Comparison of ENCODE assay signal across 8 mouse cellular contexts in the genomic region with DNA sequence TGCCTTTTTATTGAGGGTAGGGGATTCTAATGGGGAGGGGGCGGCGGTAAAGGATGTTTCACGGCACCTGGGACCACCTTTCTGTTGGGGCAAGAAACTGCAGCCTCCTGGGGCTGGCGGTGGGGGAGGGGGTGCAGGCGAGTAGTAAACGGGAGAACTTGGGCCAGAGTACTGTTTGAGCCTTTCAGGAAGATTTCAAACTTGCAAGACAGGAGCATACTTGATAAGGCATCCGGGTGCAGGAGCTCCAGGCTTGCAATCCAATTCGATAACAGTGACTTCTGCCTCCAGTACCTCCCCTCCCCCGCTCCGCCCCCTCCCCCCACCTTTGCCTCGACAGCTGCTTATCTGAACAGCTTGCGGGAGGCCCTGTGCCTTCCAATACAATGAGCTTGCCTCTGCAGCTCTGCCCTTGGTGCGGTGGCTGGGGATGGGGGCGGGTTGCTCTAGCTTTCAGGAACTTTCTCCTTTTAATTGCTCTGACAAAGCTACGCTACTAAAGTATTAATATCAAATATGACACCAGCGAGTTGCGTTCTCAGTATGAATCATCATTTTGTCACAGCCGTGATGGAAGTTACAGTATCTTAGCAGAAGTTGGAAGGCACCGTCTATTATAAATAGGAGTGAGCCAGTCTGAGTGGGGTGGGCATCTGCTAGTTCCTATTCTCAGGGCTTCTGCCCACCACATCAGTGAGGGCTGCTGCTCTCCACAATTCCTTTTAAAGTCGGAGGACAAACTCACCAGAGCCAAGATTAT. TPM values are rescaled to one million over a fixed set of nuclear protein-coding genes. Genes with fewer than 3 reads are reported as not detected.
DNase-seq lines count a peak whose midpoint lies in the region; ATAC-seq and TF ChIP-seq lines count a peak whose summit lies in the region.

No protein-coding gene starts in this region.

- TF ChIP-seq POLR2A in liver, adult 2 months (IDR thresholded peaks at IDR 0.05; ENCODE audit: extremely low read depth, insufficient read depth, low read length), result no peak

- WGBS in kidney, postnatal 0 days, result 3% methylated on average over 20 of the region's 20 CpGs
- WGBS in liver, adult 2 months, result 9% methylated on average over 20 of the region's 20 CpGs
- WGBS in stomach, postnatal 0 days, result 3% methylated on average over 18 of the region's 20 CpGs

- DNase-seq in heart, adult 11 months, result peak; percentile 95
- no peak for DNase-seq in heart, postnatal 25 days (ENCODE audit: low spot score)
- DNase-seq in embryo, embryonic 10.5 days (ENCODE audit: low spot score), result peak; percentile 70
- peak; percentile 56 to 58 for DNase-seq in heart, adult 9 months (ENCODE audit: low spot score in 2 of 2)
- DNase-seq in kidney, postnatal 0 days (ENCODE audit: low spot score), result no peak
- DNase-seq in liver, adult 2 months (ENCODE audit: extremely low read depth, low read depth, low spot score), result peak; percentile 37
- DNase-seq in naive thymus-derived CD4-positive, alpha-beta T cell, adult 2 months (ENCODE audit: low read depth), result peak; percentile 55
- peak; percentile 71 for DNase-seq in stomach, postnatal 0 days (ENCODE audit: low spot score)

- H3K27me3 ChIP-seq in kidney, postnatal 0 days (ENCODE audit: insufficient read depth, low read length), result no peaks in the 10 kb centered on the region
- H3K27me3 ChIP-seq in liver, adult 2 months (ENCODE audit: control insufficient read depth, insufficient read depth, low read length), result no peaks in the 10 kb centered on the region
- no peaks in the 10 kb centered on the region for H3K27me3 ChIP-seq in stomach, postnatal 0 days (ENCODE audit: control insufficient read depth, insufficient read depth, low read length)

- no peaks in the 10 kb centered on the region for H3K9me3 ChIP-seq in kidney, postnatal 0 days (replicated peaks; ENCODE audit: low read length)
- no peaks in the 10 kb centered on the region for H3K9me3 ChIP-seq in stomach, postnatal 0 days (ENCODE audit: control insufficient read depth, low read length)

- TF ChIP-seq EP300 in stomach, postnatal 0 days (optimal IDR thresholded peaks at IDR 0.05), result no peak

- H3K4me3 ChIP-seq in kidney, postnatal 0 days (replicated peaks; ENCODE audit: low read depth, low read length), result peak overlapping the region; percentile 53
- peak overlapping the region; percentile 76 for H3K4me3 ChIP-seq in liver, adult 2 months (ENCODE audit: insufficient read depth, low read depth, low read length)
- H3K4me3 ChIP-seq in stomach, postnatal 0 days (ENCODE audit: low read depth, low read length), result peak overlapping the region; percentile 47

- H3K36me3 ChIP-seq in kidney, postnatal 0 days (ENCODE audit: insufficient read depth, low read length), result no peaks in the 10 kb centered on the region
- peaks cover 2% of the 10 kb centered on the region; the same call in 1 of the 2 replicates for H3K36me3 ChIP-seq in liver, adult 2 months (ENCODE audit: control insufficient read depth, insufficient read depth, low read length)
- no peaks in the 10 kb centered on the region for H3K36me3 ChIP-seq in stomach, postnatal 0 days (ENCODE audit: control insufficient read depth, insufficient read depth, low read length)

- peak overlapping the region; percentile 96 for H3K4me2 ChIP-seq in kidney, postnatal 0 days (ENCODE audit: low read length)
- peak overlapping the region; percentile 98 for H3K4me2 ChIP-seq in stomach, postnatal 0 days (replicated peaks; ENCODE audit: low read depth)

- H3K79me2 ChIP-seq in liver, adult 2 months (ENCODE audit: control insufficient read depth, insufficient read depth, low read length), result no peaks in the 10 kb centered on the region

- ATAC-seq in kidney, postnatal 0 days (replicated peaks; ENCODE audit: low FRiP score, low read depth), result no peak
- ATAC-seq in stomach, postnatal 0 days (ENCODE audit: low FRiP score, low TSS enrichment), result no peak

- peak overlapping the region; percentile 73 for H3K9ac ChIP-seq in kidney, postnatal 0 days (ENCODE audit: low read depth, low read length)
- peak overlapping the region; percentile 76; the same call in 1 of the 2 replicates for H3K9ac ChIP-seq in liver, adult 2 months (ENCODE audit: low read depth, low read length)
- peak overlapping the region; percentile 89 for H3K9ac ChIP-seq in stomach, postnatal 0 days (ENCODE audit: low read length)

- H3K27ac ChIP-seq in kidney, postnatal 0 days, result peak overlapping the region; percentile 85
- peak overlapping the region; percentile 83 for H3K27ac ChIP-seq in liver, adult 2 months (replicated peaks; ENCODE audit: insufficient read depth, low read depth, low read length)
- peak overlapping the region; percentile 92 for H3K27ac ChIP-seq in stomach, postnatal 0 days (replicated peaks)

- intact Hi-C loops in heart, postnatal 25 days (cut with DNase I), result loop anchor here (5.0 kb wide), 3 partner anchors 34 to 174 kb away; no protein-coding TSS in a partner anchor

- TF ChIP-seq CTCF in kidney, postnatal 0 days (IDR thresholded peaks at IDR 0.05; ENCODE audit: low read depth), result no peak
- TF ChIP-seq CTCF in liver, adult 2 months (IDR thresholded peaks at IDR 0.05; ENCODE audit: low read depth, low read length), result no peak
- no peak for TF ChIP-seq CTCF in stomach, postnatal 0 days (IDR thresholded peaks at IDR 0.05; ENCODE audit: low read depth)

- peaks cover 18% of the 10 kb centered on the region for H3K4me1 ChIP-seq in kidney, postnatal 0 days (replicated peaks; ENCODE audit: insufficient read depth, low read length)
- H3K4me1 ChIP-seq in liver, adult 2 months (ENCODE audit: control insufficient read depth, insufficient read depth, low read length), result peaks cover 5% of the 10 kb centered on the region; the same call in 1 of the 2 replicates
- H3K4me1 ChIP-seq in stomach, postnatal 0 days (replicated peaks; ENCODE audit: control insufficient read depth, insufficient read depth), result peaks cover 3% of the 10 kb centered on the region

RNA-seq across cellular contexts. Expression of gene Gadd45g, which starts 2.2 kb away (rescaled TPM):
- 10 to 100 TPM; 11.6 to 21.6 TPM for total RNA-seq in heart, postnatal 25 days (2021)
- polyA plus RNA-seq in kidney, postnatal 0 days (2015; fragmentation: Nextera tagmentation; extraction: Ambion mirVana), result 58.0 and 60.1 TPM in 2 replicates
- total RNA-seq in liver, adult 2 months (2014; rRNA removed), result 4.0 and 5.9 TPM in 2 replicates
- 7.0 and 9.1 TPM in 2 replicates for polyA plus RNA-seq in liver, adult 2 months (2012; rRNA removed)
- polyA plus RNA-seq in stomach, postnatal 0 days (2015; fragmentation: Nextera tagmentation; extraction: Ambion mirVana), result 37.1 and 39.1 TPM in 2 replicates

RNA-seq across cellular contexts. Expression of gene Sema4d, which starts 55.1 kb away (rescaled TPM):
- 10 to 100 TPM; 61.6 to 70.0 TPM for total RNA-seq in heart, postnatal 25 days (2021)
- 23.8 and 24.6 TPM in 2 replicates for polyA plus RNA-seq in kidney, postnatal 0 days (2015; fragmentation: Nextera tagmentation; extraction: Ambion mirVana)
- 0.40 and 0.74 TPM in 2 replicates for total RNA-seq in liver, adult 2 months (2014; rRNA removed)
- 0.94 and 1.2 TPM in 2 replicates for polyA plus RNA-seq in liver, adult 2 months (2012; rRNA removed)
- polyA plus RNA-seq in stomach, postnatal 0 days (2015; fragmentation: Nextera tagmentation; extraction: Ambion mirVana), result 6.7 and 8.0 TPM in 2 replicates

Comparison
In these comparisons a context has a peak if more than half of its experiments do, and no peak if none do; other contexts are left out.
1. DNase-seq: peak in heart, adult 11 months (single experiment), embryo, embryonic 10.5 days (single experiment), heart, adult 9 months (2 of 2), liver, adult 2 months (single experiment), naive thymus-derived CD4-positive, alpha-beta T cell, adult 2 months (single experiment) and stomach, postnatal 0 days (single experiment); none in heart, postnatal 25 days (single experiment) and kidney, postnatal 0 days (single experiment).
2. Peak in every context shown above with its lines, with median percentiles within 50 percentile points of each other: H3K27ac ChIP-seq, H3K4me3 ChIP-seq and H3K9ac ChIP-seq.